Mouse (Mus musculus) adrenal gland, postnatal 4 days (tissue): ENCODE data around the gene Bcl2l13. TPM values are rescaled to one million over a fixed set of nuclear protein-coding genes. Genes with fewer than 3 reads are reported as not detected.

Source experiments
- DNase-seq, 2 experiments: peaks; one replicate each; pipeline ENCODE4 v3.0.0; 2021 to 2022; ENCODE audit warnings: low spot score in 2 of 2, mixed read lengths in 2 of 2
- microRNA-seq: library from miRNA; unstranded; fragments of <30 nt; microRNA quantifications from one replicate; pipeline ENCODE4 v1.2.0, GENCODE M21; 2021
- total RNA-seq, 2 experiments: library from RNA; stranded (reverse); gene quantifications; 2 replicates each; pipeline ENCODE4 v1.2.3; 2021

The Bcl2l13 gene
- total RNA-seq, 2 experiments from 2014 or later: 59.4 to 61.9 TPM

DNA sequence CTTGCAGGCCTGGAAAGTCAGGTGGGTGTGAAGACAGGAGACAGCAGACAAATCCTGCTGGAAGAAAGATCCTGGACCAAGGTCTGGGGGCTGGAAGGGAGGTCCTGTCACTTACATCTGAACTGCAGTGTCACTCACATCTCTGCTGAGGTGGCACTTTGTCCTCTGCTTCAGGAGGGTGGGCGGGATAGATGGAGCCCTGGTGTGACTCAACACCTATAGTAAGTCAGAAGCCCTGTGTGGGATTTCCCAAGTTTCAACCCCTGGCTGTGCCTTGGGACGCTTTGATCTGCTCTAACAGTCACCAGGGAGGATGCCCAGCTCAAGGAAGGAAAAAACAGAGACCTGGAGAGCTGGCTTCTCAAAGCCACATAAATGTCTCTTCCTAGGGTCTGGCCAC is 90.9 kb downstream of the Bcl2l13 start:
- DNase-seq: no peak

DNA sequence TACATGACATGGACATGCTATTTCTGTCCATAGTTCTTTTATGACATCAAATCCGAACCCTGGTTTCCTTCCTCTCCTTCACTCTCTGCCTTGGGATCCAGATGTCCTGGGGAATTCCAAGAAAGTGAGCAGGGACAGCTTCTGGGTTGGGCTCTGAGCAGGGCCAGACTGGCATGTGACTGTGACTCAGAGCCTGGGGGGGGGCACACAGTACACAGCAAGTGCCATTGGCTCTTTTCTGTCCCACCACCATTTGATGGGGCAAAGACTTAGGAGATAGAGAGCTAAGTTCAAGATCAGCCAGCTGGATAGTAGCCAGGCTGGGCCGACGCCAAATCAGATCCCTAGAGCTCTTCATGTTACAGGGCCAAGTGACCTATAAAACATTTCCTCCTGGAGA is 91.8 kb downstream of the Bcl2l13 start:
- DNase-seq: no peak

- DNase-seq: no peak
Observed at GRCm38 (mm10) chr6:120929421-120929820, 93.4 kb downstream of the Bcl2l13 start.

DNA sequence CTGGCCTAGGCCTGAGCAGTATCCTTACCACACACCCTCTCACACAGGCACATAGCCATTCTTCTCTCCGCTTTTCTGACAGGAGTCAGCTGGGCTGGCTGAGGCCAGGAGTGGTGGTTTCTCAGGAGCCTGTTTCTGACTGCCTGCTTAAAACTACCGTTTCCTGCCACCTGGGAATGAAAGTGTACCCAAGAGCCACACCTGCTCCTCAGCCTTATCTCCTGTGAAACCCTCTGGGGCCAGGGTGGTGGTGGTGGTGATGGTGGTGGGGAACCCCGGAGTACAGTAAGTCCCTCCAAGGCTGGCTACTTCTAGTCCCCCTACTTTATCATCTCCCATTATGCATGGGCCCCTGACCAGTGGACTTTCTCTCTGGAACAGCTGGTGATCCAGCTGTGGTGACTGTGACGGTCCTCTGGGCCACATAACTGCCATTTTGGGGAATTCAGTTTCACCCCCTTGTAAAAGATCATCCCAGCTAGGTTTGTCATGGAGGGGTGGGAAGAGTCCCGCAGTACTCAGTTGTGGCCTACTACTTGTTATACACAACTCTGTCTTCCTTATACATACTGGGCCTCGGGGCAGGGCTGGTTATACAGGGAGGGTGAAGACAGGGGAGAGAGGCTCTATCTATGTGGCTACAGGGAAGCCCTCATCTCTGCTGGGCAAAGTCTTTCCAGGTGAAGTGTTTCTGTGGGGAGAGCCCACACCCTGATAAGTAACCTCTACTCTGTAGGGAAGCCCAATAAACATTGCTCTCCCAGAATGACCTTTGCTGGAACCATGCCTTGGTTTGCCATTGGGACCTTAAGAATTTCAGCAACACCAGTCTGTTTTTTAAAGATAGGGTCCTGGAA is 94.7 kb downstream of the Bcl2l13 start:
- DNase-seq: no peak

- DNase-seq: no peak
Observed at GRCm38 (mm10) chr6:120932597-120932996, 96.6 kb downstream of the Bcl2l13 start.

- no peak for DNase-seq
Observed at GRCm38 (mm10) chr6:120933670-120934069, 97.7 kb downstream of the Bcl2l13 start.

- DNase-seq: no peak
Observed at GRCm38 (mm10) chr6:120934176-120934575, 98.2 kb downstream of the Bcl2l13 start.

DNA sequence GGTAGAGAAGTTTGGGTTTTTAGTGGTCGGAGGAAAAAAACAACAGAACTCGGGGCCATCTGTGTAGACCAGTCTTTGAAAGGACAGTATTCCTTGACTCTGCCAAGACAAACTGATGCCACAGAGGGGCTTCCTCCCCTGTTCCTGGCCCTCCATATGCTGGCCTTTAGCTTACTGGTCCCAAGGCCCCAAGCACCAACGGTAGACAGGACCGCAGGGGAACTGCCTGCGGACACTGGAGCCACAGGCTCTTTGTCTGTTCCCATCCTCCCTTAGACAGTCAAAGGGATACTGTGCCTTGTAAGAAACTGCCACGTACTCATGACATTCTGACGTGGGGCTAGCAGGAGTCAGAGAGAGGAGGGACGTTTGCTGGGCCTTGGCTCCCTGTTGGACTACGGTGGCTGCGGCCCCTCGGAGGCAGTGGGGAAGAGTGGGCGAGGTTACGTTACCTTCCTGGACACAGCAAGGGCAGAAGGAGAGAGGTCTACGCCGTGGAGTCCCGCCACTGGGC is 101.1 kb downstream of the Bcl2l13 start:
- no peak for DNase-seq

GRCm38 (mm10) chr6:120937999-120938608 is 102.1 kb downstream of the Bcl2l13 start:
- DNase-seq: no peak

DNA sequence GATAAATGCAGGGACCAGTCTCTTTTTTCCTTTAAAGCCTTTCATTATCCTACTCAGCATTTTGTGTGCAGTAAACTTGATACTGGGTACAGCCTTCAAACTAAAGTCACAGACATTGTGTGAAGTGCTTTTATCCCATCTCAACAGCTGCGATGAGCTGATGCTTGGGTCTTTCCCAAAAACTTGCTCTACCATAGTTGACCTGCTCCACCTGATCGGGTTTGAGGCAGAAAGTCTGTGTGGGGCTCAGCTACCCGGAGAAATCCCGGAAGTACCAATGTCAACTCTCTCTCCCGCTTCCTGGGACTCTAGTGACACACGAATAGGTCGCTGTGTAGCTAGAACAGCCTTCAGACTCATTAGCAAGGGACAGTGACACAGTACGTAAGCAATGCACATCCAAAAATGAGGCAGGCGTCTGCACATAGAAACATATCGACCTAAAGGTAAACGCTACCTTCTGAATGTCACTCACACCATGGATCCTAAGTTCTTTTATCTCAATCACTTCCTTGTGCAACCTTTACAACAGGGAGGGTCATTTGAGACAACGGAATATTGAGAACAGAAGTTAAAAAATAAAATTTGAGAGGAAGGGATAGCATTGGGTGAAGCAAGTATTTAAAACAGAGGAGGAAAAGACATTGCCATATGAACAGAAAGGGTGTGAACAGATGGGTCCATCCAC is 102.9 kb downstream of the Bcl2l13 start:
- DNase-seq: no peak

DNA sequence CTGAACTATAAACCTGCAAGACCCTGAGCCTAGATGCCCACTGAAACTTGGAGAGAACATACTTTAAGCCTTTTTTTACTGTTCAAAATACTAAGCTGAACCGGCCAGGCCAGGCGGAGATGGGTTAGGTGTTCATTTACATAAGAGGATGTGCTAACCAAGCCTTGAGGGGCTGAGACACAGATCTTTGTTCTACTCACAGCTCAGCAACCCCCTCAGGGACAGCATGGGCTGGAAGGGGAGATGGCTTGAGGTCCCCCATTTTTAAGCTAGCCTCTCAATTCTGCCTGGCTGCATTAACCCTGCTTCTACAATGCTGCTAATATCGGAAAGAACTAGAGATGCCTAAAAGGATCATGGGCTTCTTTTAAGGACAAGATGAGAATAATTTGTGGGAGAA is 103.8 kb downstream of the Bcl2l13 start:
- no peak for DNase-seq

GRCm38 (mm10) chr6:120940446-120941083 is 104.6 kb downstream of the Bcl2l13 start:
- DNase-seq: no peak

DNA sequence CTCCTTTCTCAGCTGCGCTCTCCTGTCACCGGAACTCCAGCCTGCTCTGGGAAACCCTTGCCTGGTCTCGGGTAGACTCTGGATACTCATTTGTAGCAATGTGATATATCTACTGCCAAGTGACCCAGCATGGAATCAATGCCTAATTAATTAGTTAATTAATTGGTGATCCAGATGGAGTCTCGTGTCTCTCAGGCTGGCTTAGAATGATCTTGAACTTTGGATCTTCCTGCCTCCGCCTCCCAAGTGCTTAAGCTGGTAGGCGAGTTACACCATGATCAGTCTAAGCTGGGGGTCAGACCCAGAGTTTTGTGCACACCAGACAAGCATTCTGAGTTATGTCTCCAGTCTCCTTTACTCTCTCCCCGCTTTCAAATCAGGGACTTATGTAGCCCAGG is 105.1 kb downstream of the Bcl2l13 start:
- no peak for DNase-seq

DNA sequence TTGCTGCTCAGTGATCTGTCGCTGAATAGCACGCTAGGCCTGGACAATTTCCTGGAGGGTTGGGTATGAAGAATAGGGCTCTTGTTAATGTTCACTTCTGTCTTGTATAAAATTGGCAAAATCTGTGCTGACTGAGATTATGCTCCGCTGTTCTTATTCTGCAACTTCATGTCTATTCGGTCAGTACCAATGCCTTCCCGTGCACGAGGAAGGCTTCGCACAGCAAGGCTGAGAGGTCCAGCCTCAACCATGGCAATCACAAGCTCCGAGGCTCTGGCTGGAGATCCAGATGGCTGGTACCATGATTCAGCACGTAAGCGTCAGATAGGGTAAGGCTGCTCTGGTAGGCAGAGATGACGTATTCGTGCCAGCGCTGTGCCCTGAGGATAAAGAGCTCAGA is 105.6 kb downstream of the Bcl2l13 start:
- DNase-seq: no peak

Small RNAs within 50 kb of the gene (microRNA-seq; reads per million reads assigned to microRNA genes)
- gene Gm25193: not detected

Other genes starting within 250 kb of the Bcl2l13 start
- gene Cecr2, start 169.8 kb upstream of the Bcl2l13 start, total RNA-seq: 10 to 100 TPM; 15.3 to 16.1 TPM
- 1 to 10 TPM; 1.8 to 2.1 TPM for gene Slc25a18, start 62.6 kb upstream of the Bcl2l13 start, total RNA-seq
- 100 to 1,000 TPM; 257 to 268 TPM for gene Atp6v1e1, start 13.4 kb upstream of the Bcl2l13 start, total RNA-seq
- 10 to 100 TPM; 13.4 to 16.8 TPM for gene Bid, start 80.6 kb downstream of the Bcl2l13 start, total RNA-seq